Mouse (Mus musculus): ENCODE measurements around the gene Fetub.

GRCm38 (mm10) chr16:22889716-22890115 is 28.4 kb upstream of the Fetub start:
- no peak for TF ChIP-seq POLR2A (IDR thresholded peaks at IDR 0.05; ENCODE audit: control insufficient read depth in 1 of 2, insufficient read depth in 1 of 2, low read depth in 1 of 2, low read length in 2 of 2, poor library complexity in 1 of 2)
- peak; percentile 66; the same call in 1 of the 2 replicates for TF ChIP-seq USF1 (IDR thresholded peaks at IDR 0.05; ENCODE audit: low read depth, low read length)
- TF ChIP-seq CTCF (IDR thresholded peaks at IDR 0.05 in 2 of 3, conservative IDR thresholded peaks at IDR 0.05 in 1 of 3; ENCODE audit: control insufficient read depth in 1 of 3, insufficient read depth in 1 of 3, low read depth in 2 of 3, low read length in 3 of 3, poor library complexity in 1 of 3, severe bottlenecking in 1 of 3): no peak
- no peak for TF ChIP-seq HCFC1 (IDR thresholded peaks at IDR 0.05; ENCODE audit: low read depth, low read length)
- TF ChIP-seq MAFK (IDR thresholded peaks at IDR 0.05; ENCODE audit: borderline replicate concordance, low read depth, low read length): no peak
- TF ChIP-seq MAZ (IDR thresholded peaks at IDR 0.05; ENCODE audit: low read depth, low read length): no peak
- peak; percentile 12; the same call in 1 of the 2 replicates for TF ChIP-seq RCOR1 (IDR thresholded peaks at IDR 0.05; ENCODE audit: low read depth, low read length)
- no peak for TF ChIP-seq MAX (IDR thresholded peaks at IDR 0.05; ENCODE audit: low read length)
